Mouse (Mus musculus): ENCODE data around the gene Snx32.
A peak's percentile ranks its signal among the peaks of the same experiment; 100 is the strongest.

Snx32 gene

DNA sequence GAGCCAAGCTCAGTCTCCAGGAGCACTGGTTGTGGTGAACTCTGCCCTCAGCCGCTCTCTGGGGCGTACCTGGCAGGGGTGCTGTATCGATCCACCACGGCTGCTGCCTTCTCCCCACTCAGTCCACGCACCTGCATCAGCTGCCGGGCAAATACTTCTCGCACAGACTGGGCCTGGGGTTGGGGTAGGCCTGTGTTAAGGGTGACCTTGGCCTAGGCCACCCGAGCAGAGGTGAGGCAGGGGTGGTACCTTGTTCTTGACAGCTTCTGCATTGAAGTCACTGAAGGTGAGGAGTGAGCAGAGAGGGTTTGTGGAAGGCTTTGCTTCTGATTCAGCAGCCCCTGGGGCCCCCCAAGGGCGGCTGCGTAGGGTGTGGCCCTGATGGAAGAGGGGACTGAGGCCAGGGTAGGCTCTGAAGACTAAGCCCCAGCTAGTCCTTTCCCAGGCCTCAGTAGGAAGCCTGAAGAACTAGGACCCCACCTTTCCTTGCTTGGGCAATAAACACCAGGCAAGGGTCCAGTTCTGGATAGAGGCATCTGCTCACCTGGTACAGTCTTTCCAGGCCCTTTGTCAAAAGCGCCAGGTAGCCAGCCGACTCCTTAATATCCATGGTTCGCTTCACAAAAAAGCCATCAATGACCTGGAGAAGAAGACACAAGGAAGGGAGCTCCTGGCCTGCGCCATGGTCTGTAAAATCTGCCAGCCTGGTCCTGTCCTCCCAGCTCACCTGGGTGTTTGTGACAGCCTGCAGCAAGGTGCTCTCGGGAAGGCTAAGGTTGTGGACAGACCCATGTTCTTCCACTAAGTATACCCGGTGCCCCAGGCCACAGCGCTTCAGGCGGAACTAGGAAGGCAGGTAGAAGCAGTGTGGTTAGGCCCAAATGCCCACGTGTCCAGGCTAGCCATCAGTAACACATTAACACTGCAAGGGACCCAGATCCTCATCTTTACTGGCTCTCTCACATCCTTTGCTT is 26.7 kb downstream of the Snx32 start:
- no peak for DNase-seq (ENCODE audit: extremely low spot score, low spot score)

DNA sequence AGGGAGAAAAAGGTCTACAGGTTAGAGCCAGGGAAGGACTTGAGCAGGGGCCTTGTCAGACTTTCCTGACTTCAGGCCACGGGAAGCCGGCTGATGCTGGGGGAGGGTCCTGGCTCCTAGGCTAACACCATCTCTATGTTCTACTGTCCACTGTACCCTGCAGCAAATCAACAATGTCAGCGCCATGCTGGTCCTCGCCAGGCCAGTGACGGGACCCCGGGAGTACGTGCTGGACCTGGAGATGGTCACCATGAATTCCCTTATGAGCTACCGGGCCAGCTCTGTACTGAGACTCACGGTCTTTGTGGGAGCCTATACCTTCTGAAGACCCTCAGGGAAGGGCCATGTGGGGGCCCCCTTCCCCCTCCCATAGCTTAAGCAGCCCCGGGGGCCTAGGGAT is 28.9 kb downstream of the Snx32 start:
- no peak for DNase-seq (ENCODE audit: extremely low spot score, low spot score)

DNA sequence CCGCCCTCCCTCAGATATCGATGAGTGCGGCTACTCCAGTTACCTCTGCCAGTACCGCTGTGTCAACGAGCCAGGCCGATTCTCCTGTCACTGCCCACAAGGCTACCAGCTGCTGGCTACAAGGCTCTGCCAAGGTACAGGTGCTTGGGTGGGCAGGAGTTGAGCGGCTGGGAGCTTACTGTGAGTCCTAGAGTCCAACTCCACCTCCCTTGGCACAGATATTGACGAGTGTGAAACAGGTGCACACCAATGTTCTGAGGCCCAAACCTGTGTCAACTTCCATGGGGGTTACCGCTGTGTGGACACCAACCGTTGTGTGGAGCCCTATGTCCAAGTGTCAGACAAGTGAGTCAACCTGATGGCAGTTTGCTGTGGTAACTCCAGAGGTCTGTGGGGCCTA is 30.3 kb downstream of the Snx32 start:
- DNase-seq (ENCODE audit: extremely low spot score, low spot score), result no peak

DNA sequence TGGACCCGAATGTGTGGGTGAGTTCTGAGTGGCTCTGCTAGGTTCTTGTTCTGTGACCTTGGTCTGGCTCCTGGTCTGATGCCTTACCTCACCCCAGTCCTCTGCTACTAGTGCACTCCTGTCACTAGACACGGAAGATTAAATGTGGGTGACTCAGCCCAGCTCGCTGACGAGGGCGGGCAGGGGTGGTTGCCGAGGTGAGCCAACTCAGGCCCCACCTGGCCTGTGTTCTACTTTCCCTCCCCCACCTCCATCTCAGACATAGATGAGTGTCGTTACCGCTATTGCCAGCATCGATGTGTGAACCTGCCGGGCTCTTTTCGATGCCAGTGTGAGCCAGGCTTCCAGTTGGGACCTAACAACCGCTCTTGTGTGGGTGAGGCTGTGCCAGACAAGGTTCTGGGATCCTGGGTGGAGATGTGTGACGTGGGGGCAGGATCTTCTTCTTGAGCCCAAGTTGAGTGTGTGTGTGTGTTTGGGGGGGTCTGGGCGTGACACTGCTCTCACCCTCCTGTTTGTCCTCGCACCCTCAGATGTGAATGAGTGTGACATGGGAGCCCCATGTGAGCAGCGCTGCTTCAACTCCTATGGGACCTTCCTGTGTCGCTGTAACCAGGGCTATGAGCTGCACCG is 32.6 kb downstream of the Snx32 start:
- no peak for DNase-seq (ENCODE audit: extremely low spot score, low spot score)

DNA sequence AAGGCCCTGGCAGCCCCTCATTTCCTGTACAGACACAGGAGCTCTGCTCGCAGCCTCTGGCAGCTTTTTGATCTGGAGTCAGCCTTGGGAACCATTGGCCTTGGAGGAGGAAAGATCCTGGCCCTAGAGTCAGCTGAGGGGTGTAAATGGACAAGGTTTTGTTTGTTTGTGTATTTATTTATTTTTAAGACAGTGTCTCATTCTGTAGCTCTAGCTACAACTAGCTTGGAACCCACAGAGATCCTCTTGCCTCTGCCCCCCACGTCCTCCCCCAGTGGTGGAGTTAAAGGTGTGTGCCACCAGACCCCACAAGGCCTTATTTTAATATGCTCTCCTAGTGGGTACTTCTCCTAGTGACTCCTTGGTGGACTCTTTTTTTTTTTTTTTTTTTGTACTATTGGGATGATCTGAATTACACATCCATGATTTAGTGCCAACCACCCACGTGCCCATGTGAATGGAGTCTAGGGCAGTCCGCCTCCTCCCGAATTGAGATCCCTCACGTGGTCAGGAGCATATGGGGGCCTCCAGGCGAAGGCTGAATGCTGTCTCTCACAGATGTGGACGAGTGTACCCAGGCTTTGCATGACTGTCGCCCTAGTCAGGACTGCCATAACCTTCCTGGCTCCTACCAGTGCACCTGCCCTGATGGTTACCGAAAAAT is 33.2 kb downstream of the Snx32 start:
- no peak for DNase-seq (ENCODE audit: extremely low spot score, low spot score)

DNA sequence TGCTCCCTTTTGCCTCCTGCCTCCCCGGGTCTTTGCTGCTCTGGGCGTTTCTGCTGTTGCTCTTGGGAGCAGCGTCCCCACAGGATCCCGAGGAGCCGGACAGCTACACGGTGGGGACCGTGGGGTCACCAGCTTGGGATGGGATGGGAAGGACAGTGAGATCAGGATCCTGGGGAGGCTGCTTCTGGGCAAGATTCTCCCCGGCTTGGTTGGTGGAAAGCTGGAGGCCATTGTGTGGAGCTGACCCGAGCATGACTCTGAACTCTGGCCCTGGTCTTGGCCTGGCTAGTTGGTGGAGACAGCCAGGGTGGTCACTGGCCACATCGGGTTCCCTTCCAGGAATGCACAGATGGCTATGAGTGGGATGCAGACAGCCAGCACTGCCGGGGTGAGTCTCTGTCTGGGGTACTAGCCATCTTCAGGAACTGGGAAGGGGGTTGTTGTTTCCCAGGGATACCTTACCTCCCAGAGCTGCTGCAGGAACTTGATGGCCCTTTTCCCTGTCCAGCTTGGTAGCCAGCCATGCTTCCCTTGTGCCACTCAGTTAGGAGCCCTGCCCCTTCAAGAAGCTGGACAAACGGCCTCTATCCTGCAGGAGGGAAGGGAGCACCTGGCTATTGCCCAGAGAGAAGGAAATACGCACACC is 35.1 kb downstream of the Snx32 start:
- DNase-seq (ENCODE audit: extremely low spot score, low spot score), result no peak

DNA sequence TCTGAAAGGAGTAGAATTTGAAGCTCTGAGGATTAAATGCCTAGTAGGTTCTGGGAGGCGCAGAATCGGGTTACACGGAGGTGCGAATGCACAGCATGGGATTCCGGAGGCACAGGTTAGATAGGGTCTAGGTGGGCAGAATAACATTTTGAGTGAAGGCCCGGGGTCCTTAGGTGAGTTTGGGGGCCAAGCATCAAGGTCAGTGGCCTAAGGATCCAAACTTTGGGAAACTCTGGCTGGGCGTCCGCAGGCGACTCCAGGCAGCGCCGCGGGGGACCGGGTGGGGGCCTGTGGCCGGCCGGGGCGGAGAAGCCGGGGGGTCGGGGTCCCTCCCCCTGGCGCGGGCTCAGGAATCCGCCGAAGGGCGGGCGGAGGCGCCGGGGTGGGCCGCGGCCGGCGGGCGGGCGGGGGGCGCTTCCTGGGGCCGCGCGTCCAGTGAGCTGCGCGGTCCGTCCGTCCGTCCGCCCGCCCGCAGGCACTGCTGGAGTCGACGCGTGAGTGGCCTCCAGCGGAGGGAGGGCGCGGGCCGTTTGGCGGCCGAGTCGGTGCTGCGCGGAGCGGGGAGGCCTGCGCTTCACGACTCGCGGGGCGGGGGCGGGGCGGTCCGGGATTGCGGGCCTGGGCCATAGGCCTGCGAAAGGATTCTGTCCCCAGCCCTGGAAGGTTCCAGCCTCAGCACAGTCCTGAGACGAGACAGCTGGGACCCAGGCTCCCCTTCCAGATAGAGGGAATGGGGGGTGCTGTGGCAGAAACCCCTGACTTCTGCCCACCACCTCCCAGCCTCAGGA is 35.9 kb downstream of the Snx32 start:
- peak; percentile 67 for DNase-seq (ENCODE audit: extremely low spot score, low spot score)

DNA sequence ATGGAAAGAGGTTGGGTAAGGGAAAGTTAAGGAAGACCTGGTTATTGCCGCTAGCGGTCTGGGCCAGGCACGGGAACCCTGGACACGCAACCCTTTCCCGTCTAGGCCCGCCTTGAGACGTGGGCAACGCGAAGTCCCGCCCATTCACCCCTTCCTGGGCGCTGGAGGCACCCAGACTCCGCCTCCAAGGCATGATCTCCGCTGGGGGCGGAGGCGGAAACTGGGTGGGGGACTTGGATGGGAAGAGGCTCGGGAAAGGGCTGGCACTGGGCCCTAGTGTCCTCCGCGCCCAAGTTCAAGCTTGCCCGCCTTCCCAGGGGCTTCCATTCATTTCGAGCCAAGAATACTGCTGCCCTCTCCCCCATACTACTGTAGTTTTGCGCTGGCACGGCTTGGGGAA is 36.6 kb downstream of the Snx32 start, which contains the start of gene Efemp2:
Efemp2 (plus strand) TSS at position 235 of the 400 bp plus-strand sequence.
- DNase-seq (ENCODE audit: extremely low spot score, low spot score), result peak; percentile 75

DNA sequence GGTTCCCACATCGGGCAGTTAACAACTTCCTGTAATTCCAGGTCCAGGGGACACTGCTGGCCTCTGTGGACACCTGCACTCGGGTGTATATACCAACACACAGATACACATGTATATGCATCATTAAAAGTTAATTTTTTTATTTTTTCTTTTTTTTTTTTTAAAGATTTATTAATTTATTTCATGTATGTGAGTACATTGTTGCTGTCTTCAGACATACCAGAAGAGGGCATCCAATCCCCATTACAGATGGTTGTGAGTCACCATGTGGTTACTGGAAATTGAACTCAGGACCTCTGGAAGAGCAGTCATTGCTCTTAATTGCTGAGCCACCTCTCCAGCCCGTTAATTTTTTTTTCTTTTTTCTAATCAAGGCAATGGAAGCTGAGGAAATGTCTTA is 37.5 kb downstream of the Snx32 start:
- no peak for DNase-seq (ENCODE audit: extremely low spot score, low spot score)

DNA sequence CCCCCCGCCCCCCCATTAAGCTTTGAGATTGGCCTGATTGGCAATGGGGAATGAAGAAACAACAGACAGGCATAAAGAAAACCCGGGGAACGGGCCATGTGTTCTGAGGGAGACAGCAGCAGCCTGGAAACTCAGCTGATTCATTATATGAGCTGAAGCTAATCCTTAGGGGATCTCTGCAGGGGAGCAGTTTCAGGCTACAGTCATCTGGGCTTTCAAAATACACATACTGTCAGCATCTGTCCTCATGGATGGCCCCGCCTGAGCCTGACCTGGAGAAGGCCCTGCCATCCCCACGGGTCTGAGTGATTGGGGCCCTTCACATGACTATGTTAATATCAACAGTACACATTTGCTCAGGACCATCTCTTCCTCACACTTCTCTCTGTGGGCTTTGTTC is 38.5 kb downstream of the Snx32 start:
- DNase-seq (ENCODE audit: extremely low spot score, low spot score), result no peak

DNA sequence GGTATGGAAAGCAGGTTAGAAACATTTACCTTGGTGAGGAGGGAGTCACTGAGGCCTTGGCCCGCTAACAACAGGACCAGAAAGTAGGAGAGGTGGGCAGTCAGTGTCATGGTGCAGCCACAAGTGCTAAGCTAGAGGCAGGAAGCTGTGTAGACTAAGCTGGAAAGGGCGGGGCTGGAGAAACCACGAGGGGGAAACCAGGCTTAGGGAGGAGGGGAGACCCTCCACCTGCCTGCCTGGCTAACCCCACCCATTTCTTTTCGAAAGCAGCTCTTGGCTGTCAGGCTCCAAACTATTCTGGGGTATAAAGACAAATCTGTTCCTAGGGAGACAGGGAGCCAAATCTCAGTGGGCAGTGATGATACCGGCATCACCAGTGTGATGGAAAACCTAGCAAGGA is 42.0 kb downstream of the Snx32 start, which contains the start of gene Ctsw:
Ctsw (minus strand) TSS at position 134 of the 400 bp plus-strand sequence.
- no peak for DNase-seq (ENCODE audit: extremely low spot score, low spot score)

DNA sequence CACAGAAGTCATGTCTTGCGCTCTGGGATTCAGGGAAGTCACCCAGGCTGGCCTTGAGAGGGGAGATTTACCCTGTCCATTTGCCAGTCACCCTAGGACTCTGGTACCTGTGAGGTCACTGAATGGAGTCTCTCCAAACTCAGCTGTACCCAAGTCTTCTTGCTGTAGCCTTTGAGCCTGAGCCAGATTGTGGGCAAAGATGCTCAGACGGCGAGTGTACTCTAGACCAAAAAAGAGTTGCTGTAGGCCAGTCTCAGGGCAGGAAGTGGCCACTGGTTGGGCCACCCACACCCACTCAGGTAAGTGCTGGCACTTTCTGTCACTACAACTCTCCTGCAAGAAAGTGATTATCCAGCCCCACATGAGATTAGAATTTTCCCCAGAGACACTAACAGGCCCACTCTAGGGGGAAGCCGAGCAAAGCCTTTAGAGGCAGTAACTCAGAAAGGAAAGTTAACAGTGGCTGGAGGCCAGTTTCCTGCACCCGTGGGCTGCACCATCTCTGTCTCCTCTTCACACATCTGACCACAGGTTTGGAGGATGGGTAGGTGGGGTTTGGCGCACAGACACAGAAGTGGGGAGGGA is 43.3 kb downstream of the Snx32 start:
- DNase-seq (ENCODE audit: extremely low spot score, low spot score), result no peak

DNA sequence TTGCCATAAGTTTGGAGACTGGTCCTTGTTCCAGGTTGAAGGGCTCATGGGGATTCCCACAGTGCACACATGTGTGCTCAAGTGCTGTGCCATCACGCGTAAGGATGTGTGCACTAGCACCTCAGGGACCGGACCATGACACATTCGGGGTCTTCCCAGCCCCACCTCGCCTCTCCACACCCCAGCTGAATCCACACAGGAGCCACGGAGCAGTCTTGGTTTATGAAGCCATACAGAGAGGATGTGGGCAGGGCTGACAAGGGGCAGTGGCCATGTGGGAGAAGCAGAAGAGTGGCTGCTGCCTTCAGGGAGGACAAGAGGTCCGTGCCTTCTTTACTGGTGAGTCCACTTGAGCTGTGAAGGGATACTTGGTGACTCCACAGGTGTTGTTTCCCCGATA is 45.3 kb downstream of the Snx32 start:
- no peak for DNase-seq (ENCODE audit: extremely low spot score, low spot score)

DNA sequence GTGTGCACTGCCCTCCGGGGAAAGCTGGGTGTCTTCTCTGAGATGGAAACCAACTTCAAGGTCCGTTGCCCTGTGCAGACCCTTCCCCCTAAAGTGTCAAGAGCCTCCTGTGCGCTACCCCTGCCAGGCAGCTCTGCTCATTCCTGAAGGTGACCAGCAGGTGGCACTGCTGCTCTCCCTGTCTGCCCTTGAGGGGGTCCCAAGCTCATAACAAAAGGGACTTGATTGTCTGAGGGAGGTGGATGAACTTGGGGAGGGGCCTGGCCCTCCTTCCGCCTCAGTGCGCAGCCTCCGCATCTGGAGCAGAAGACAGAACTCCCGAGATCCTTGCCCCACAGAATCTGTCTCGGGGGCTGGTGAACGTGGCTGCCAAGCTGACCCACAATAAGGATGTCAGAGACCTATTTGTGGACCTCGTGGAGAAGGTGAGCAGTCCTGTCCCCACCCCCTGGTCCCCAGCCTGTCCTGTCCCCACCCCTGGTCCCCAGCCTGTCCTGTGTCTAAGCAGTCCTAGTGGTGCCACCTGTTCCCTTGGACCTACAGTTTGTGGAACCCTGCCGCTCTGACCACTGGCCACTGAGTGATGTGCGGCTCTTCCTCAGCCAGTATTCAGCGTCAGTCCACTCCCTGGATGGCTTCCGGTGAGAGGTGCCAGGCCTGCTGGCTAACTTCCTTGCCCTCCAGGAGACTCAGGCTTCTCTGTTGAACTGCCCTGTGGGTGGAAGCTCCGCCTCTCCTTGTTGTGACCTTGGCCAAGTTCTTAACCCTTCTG is 46.4 kb downstream of the Snx32 start:
- peak; percentile 76 for DNase-seq (ENCODE audit: extremely low spot score, low spot score)

DNA sequence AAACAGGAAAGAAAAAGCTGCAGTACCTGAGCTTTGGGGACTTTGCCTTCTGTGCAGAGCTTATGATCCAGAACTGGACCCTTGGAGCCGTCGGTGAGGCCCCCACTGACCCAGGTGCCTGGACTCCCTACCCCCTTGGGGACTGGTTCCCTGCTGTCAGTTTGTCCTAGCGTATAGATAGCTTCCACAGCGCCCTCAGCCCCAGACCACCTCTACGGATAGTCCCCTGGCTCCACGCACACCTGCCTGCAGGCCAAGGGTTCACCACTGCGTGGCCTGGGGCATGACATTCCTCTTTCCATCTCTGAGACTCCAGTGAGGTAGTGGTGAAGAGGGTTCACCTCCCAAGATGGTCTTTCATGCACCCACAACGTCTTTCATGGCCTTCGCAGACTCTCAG is 47.1 kb downstream of the Snx32 start:
- DNase-seq (ENCODE audit: extremely low spot score, low spot score), result no peak

DNA sequence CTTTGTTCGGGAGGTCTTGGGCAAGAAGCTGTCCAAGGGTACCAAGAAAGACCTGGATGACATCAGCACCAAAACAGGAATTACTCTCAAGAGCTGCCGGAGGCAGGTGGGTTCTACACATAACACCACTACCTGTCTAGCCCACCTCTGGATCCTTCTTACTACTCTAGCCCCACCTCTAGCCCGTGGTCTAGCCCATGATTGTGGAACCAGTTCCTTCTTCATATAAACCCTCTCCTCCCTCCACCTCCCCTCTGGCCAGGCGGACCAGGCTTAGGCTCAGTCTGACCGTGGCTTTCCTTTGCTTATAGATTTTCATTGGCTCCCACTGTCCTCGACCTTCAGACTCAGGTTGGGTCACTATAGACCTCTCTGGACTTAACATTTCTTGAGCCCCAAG is 48.9 kb downstream of the Snx32 start:
- no peak for DNase-seq (ENCODE audit: extremely low spot score, low spot score)

DNA sequence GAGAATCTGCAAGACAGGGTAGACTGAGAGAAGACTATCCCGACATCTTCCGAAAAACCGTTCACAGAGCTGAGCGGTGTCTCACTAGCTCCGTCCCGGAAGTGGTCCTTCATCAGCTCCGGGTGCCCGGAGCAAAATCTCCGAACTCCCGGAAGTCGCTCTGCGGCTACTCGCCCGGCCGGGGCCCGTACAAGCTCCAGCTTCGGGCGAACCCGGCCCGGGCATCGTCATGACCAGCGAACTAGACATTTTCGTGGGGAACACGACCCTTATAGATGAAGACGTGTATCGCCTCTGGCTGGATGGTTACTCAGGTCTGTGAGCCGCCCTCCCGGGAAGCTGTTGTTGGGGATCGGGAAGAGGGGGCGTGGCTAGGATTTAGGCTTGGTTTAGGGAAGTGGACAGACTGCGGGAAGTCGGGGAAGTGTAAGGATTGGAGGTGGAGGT is 49.9 kb downstream of the Snx32 start, which contains the start of gene Fibp:
Fibp (plus strand) TSS at position 151 of the 447 bp plus-strand sequence.
- peak; percentile 95 for DNase-seq (ENCODE audit: extremely low spot score, low spot score)

DNA sequence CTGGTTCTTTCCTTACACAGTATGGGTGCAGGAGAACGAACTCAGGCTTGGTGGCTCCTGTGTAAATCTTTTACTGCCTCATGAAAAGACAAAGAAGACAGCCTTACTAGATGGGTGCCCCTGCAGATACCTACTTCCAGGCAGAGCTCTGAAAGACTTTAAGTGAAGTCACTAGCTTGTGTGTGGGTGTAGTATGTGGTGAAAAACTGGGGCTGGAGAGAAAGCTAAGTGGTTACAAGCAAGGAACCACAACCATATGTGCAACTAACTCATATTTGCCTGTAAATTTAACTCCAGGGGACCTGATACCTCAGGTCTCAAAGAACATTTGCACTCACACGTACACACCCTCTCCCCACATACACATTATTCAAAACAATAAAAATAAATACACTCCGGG is 50.4 kb downstream of the Snx32 start:
- DNase-seq (ENCODE audit: extremely low spot score, low spot score), result no peak

DNA sequence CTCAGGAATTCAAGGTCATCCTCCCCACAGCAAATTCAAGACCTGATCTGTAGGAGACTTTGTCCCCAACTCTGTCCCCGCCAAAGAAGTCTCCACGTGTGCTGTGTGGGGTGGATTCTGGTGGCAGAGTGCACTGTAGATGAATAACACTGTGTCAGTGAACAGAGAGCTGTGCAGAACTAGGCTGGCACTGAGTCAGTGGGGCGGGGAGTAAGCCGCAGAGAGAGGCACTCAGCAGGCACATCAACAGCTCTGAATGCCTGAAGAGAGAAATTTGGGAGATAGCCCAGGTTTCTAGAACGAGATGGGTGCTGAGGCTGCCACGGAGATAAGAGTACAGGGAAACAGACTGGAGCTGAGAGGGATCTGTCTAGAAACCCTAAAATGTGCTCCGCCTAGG is 51.3 kb downstream of the Snx32 start:
- no peak for DNase-seq (ENCODE audit: extremely low spot score, low spot score)

Data from neural tube, embryonic 10.5 days (tissue).